Mouse (Mus musculus) myocyte (in vitro differentiated cells): ENCODE results near the gene Nxt2. TPM values are rescaled to one million over a fixed set of nuclear protein-coding genes. Genes with fewer than 3 reads are reported as not detected.

Source experiments
- H3K27me3 ChIP-seq: one replicate; pipeline ENCODE4 v1.6.1; 2011; ENCODE audit not compliant: control insufficient read depth, insufficient read depth, insufficient read length
- H3K36me3 ChIP-seq: one replicate; pipeline ENCODE4 v1.6.1; 2011; ENCODE audit not compliant: control insufficient read depth, insufficient read depth
- H3K4me2 ChIP-seq: one replicate; pipeline ENCODE4 v1.6.1; 2011; ENCODE audit warnings: low read depth, control low read depth
- H3K4me3 ChIP-seq: one replicate; pipeline ENCODE4 v1.5.1; 2011; ENCODE audit warnings: mild to moderate bottlenecking, control low read depth, moderate library complexity
- H3K79me2 ChIP-seq: one replicate; pipeline ENCODE4 v1.6.1; 2011; ENCODE audit not compliant: control insufficient read depth, insufficient read depth
- H3ac ChIP-seq: one replicate; pipeline ENCODE4 v1.6.1; 2011; ENCODE audit not compliant: control insufficient read depth, insufficient read length
- CEBPB ChIP-seq: IDR thresholded peaks from 2 replicates; pipeline ENCODE4 v1.6.1; 2011; ENCODE audit warnings: mild to moderate bottlenecking, moderate library complexity; ENCODE audit not compliant: poor library complexity, insufficient read depth, severe bottlenecking
- E2F4 ChIP-seq: IDR thresholded peaks from one replicate; pipeline ENCODE4 v1.6.1; 2011; ENCODE audit warnings: mild to moderate bottlenecking, control low read depth, moderate library complexity; ENCODE audit not compliant: insufficient read depth
- MAX ChIP-seq: IDR thresholded peaks from one replicate; pipeline ENCODE4 v1.6.1; 2011; ENCODE audit warnings: low read depth, mild to moderate bottlenecking, control low read depth
- MYOD1 ChIP-seq, 3 experiments: IDR thresholded peaks; one replicate each; pipeline ENCODE4 v1.6.1; 2011; ENCODE audit warnings: control low read depth in 2 of 3, low read depth in 2 of 3, mild to moderate bottlenecking in 2 of 3, moderate library complexity in 1 of 3; ENCODE audit not compliant: insufficient read length in 2 of 3, control insufficient read depth in 1 of 3
- MYOG ChIP-seq, 3 experiments: IDR thresholded peaks; one replicate each; pipeline ENCODE4 v1.6.1; 2011; ENCODE audit warnings: control low read depth in 2 of 3, low read depth in 2 of 3, mild to moderate bottlenecking in 2 of 3; ENCODE audit not compliant: insufficient read length in 2 of 3, control insufficient read depth in 1 of 3, insufficient read depth in 1 of 3
- POLR2A ChIP-seq: IDR thresholded peaks from one replicate; pipeline ENCODE4 v1.6.1; 2011; ENCODE audit warnings: low read depth, mild to moderate bottlenecking, control low read depth, moderate library complexity; ENCODE audit not compliant: insufficient read length
- POLR2AphosphoS2 ChIP-seq: IDR thresholded peaks from one replicate; pipeline ENCODE4 v1.6.1; 2011; ENCODE audit warnings: low read depth, control low read depth; ENCODE audit not compliant: insufficient read length
- REST ChIP-seq: IDR thresholded peaks from one replicate; pipeline ENCODE4 v1.6.1; 2011; ENCODE audit warnings: mild to moderate bottlenecking, control low read depth, moderate library complexity; ENCODE audit not compliant: insufficient read depth, insufficient read length
- SRF ChIP-seq: IDR thresholded peaks from one replicate; pipeline ENCODE4 v1.6.1; 2011; ENCODE audit warnings: low read depth; ENCODE audit not compliant: control insufficient read depth, insufficient read length
- TCF12 ChIP-seq: IDR thresholded peaks from one replicate; pipeline ENCODE4 v1.6.1; 2011; ENCODE audit warnings: mild to moderate bottlenecking, control low read depth; ENCODE audit not compliant: poor library complexity, insufficient read depth, severe bottlenecking
- TCF3 ChIP-seq: IDR thresholded peaks from one replicate; pipeline ENCODE4 v1.6.1; 2011; ENCODE audit warnings: low read depth, control low read depth; ENCODE audit not compliant: insufficient read length
- USF1 ChIP-seq: IDR thresholded peaks from one replicate; pipeline ENCODE4 v1.6.1; 2011; ENCODE audit warnings: low read depth, mild to moderate bottlenecking, control low read depth, moderate library complexity
- polyA plus RNA-seq: library from polyadenylated mRNA; unstranded; fragments of >200 nt; fragmentation: generic; extraction: Trizol; gene quantifications from one replicate; pipeline ENCODE4 v1.2.1, GENCODE M21; 2012; ENCODE audit warnings: missing spikeins

Nxt2 gene
- polyA plus RNA-seq, 1 experiment: 2.3 TPM

DNA sequence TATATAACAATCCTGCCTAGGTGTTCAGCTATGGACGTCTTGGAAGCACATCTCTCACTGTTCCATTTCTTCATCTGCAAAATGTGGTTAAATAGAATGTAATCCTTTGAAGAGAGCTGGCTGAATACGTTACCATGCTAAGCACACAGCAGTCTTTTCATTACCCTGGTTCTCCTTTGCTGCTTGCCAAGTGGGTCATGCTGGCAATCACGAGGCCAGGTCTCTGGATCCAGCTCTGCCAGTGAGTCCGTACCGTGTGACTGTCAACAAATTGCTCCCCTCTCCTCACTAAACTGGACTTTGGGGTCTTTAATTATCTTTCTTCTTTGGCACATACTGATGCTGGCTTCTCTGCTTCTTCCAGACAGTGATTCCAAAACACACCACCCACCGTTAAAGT, 32.1 kb upstream of the Nxt2 start:
- no peak for TF ChIP-seq POLR2AphosphoS2
- TF ChIP-seq SRF: no peak
- Histone ChIP-seq H3K36me3 (no peaks in the 10 kb centered on the region), H3K4me2 (no peak overlapping the region), H3K27me3 (no peaks in the 10 kb centered on the region), H3ac (no peak overlapping the region), H3K4me3 (no peak overlapping the region), H3K79me2 (no peaks in the 10 kb centered on the region)

DNA sequence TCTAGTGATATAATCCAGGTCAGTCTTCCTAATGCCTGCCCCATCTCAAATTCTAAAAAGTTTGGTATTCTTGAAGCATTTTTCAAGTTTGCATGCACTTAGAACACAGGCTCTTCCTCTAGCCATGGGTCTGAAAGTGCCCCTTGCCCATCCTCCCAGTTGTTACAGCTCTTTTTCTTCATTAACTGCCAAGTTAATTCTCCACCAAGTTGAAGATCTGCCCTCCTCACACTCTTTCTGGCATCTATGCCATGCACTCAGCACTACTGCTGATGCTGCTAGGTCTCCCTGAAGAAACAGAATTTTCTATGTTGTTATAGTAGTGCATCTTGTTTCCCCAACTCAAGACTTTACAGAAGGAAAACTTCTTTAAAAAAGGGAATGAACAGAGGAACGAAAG, 31.0 kb upstream of the Nxt2 start:
- H3K79me2 ChIP-seq: no peaks in the 10 kb centered on the region
- no peak overlapping the region for H3K4me3 ChIP-seq
- H3K27me3 ChIP-seq: no peaks in the 10 kb centered on the region
- no peaks in the 10 kb centered on the region for H3K36me3 ChIP-seq
- TF ChIP-seq SRF (no peak), MYOG (IDR thresholded peaks at IDR 0.05; ENCODE audit: control insufficient read depth in 1 of 3, insufficient read depth in 1 of 3, insufficient read length in 2 of 3, low read depth in 2 of 3) (no peak), REST (no peak), MYOD1 (IDR thresholded peaks at IDR 0.05; ENCODE audit: control insufficient read depth in 1 of 3, insufficient read length in 2 of 3, low read depth in 2 of 3) (no peak), TCF12 (no peak), POLR2A (no peak), POLR2AphosphoS2 (no peak)
- H3ac ChIP-seq: no peak overlapping the region
- H3K4me2 ChIP-seq: no peak overlapping the region

DNA sequence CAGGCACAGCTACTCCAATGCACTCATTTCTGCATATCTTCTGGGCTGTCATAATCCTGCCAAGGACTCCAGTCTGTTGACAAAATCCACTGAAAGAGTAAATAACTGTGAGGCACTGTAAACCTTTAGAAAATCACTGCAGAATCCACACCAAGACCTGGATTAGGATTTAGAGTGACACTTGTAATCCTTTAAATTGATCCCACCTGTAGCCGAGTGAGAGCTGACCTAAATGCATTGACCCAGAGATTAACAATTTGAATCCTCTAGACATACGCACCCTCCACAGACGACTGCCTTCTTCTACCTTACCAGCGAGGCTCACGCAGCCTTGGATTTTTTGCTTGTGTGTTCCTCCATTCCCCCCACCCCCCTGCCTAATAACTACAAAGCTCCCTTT, 29.7 kb upstream of the Nxt2 start, which contains the start of gene Gucy2f:
Gene Gucy2f, minus strand, starts transcription at position 101 of the 400 bp plus-strand sequence.
- no peak within 1 kb of the TSS for H3ac ChIP-seq
- H3K27me3 ChIP-seq: no peaks in the 10 kb centered on the region
- no peak within 1 kb of the TSS for H3K4me3 ChIP-seq
- H3K79me2 ChIP-seq: no peaks in the 10 kb centered on the region
- TF ChIP-seq USF1 (no peak), MYOD1 (IDR thresholded peaks at IDR 0.05; ENCODE audit: control insufficient read depth in 1 of 3, insufficient read length in 2 of 3, low read depth in 2 of 3) (no peak), MYOG (IDR thresholded peaks at IDR 0.05; ENCODE audit: control insufficient read depth in 1 of 3, insufficient read depth in 1 of 3, insufficient read length in 2 of 3, low read depth in 2 of 3) (no peak), SRF (no peak), TCF12 (no peak), E2F4 (no peak), POLR2A (no peak), POLR2AphosphoS2 (no peak), TCF3 (no peak), CEBPB (no peak), MAX (no peak), REST (no peak)
- no peak within 1 kb of the TSS for H3K4me2 ChIP-seq
- H3K36me3 ChIP-seq: no peaks in the 10 kb centered on the region

DNA sequence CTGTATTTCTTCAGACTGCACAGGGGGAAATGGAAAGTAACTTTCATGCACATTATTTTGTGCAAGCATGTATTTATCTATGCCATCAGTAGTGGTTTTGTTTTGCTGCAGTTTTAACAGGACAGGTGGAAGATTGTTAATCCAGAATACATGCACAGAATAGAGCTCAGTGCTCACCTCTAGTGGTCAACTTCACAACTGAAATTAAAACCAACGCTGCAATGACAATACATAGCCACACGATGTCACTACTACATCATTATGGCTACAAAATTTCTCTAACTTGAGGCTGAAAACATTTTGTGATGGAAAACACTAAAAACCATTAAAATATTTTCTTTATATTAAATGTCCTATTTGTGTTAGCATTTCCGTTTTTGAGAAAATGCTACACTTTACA, 26.3 kb upstream of the Nxt2 start:
- H3K27me3 ChIP-seq: no peaks in the 10 kb centered on the region
- TF ChIP-seq MYOG (IDR thresholded peaks at IDR 0.05; ENCODE audit: control insufficient read depth in 1 of 3, insufficient read depth in 1 of 3, insufficient read length in 2 of 3, low read depth in 2 of 3): no peak
- no peak for TF ChIP-seq TCF12
- TF ChIP-seq TCF3: no peak
- TF ChIP-seq SRF: no peak
- TF ChIP-seq CEBPB: no peak
- TF ChIP-seq E2F4: no peak
- no peak for TF ChIP-seq USF1
- TF ChIP-seq MAX: no peak
- no peaks in the 10 kb centered on the region for H3K36me3 ChIP-seq
- no peak overlapping the region for H3ac ChIP-seq
- H3K4me3 ChIP-seq: no peak overlapping the region
- no peak overlapping the region for H3K4me2 ChIP-seq
- H3K79me2 ChIP-seq: no peaks in the 10 kb centered on the region

DNA sequence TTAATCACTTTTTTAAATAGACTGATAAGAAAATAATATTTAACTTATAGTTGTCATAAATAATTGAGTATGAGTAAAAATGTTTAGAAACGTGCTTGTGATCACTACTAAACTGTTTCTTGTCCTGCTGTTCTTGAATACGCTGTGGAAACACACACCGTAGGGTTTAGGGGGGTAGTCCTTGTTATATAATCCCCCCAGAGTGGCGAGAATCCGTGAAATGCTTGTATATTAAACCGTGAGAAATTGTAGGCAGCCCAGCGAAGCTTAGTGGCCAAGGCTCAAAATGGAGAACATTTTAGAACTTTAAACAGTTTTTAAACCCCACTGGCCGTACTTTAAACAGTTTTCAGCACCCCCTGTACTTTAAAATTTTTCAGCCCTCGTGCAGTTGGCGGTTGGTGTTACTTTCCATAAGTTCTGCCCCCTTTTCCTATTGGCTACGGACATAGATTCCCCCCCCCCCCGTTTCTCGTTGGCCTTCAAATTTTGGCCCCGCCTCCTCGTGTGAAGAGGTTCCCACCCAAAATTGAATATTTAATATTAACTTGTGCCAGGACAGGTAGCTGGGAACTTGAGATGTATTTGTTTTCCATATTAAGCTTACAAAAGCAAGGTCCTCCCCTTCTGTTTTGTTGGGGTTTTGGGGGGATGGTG, 956 bp downstream of the Nxt2 start:
- Histone ChIP-seq H3ac (no peak overlapping the region), H3K4me2 (peak overlapping the region; percentile 83), H3K36me3 (no peaks in the 10 kb centered on the region), H3K79me2 (no peaks in the 10 kb centered on the region), H3K27me3 (no peaks in the 10 kb centered on the region), H3K4me3 (peak overlapping the region; percentile 31)
- no peak for TF ChIP-seq E2F4
- TF ChIP-seq MYOG (IDR thresholded peaks at IDR 0.05; ENCODE audit: control insufficient read depth in 1 of 3, insufficient read depth in 1 of 3, insufficient read length in 2 of 3, low read depth in 2 of 3): no peak
- no peak for TF ChIP-seq TCF12
